Mouse (Mus musculus) liver, adult 2 months (tissue): ENCODE measurements around the gene Sugp1.

ENCODE experiments used
- CTCF ChIP-seq: fragments of 200-500 bp; IDR thresholded peaks from 2 replicates; pipeline ENCODE4 v1.5.1; 2011; ENCODE audit warnings: low read depth, low read length, control low read depth
- POLR2A ChIP-seq: fragments of 200-500 bp; IDR thresholded peaks from 2 replicates; pipeline ENCODE4 v1.6.1; 2011; ENCODE audit warnings: low read length, control low read depth; ENCODE audit not compliant: insufficient read depth; ENCODE audit errors: extremely low read depth

GRCm38 (mm10) chr8:70072441-70073069, 29.9 kb downstream of the Sugp1 start, which contains the start of gene Tm6sf2:
- TF ChIP-seq POLR2A (0 out of 2 replicates have a peak, but pooled peaks have one; percentile 30), CTCF (no peak)
